Mouse (Mus musculus) testis, adult 10 weeks (tissue): Measurements from ENCODE around the gene Coch. TPM values are rescaled to one million over a fixed set of nuclear protein-coding genes. Genes with fewer than 3 reads are reported as not detected.

ENCODE experiments used
- polyA plus RNA-seq: library from polyadenylated mRNA; stranded (reverse); fragments of 350-450 nt; fragmentation: Illumina TruSeq; extraction: RNeasy Lipid Tissue Mini Kit (QIAGEN cat#74804); gene quantifications from one replicate; pipeline ENCODE4 v1.2.3, GENCODE M21; 2014; ENCODE audit warnings: low read depth, low replicate concordance

Gene Coch
- polyA plus RNA-seq = 0.69 TPM

GRCm38 (mm10) chr12:51593229-51594029, at the start of gene Coch:
Gene Coch, plus strand, starts transcription at chr12:51593341.

Other genes with a start within 250 kb of the Coch start
- 69.9 TPM for gene G2e3, start 245.3 kb upstream of the Coch start, polyA plus RNA-seq
- gene Scfd1, start 215.8 kb upstream of the Coch start, polyA plus RNA-seq = 81.4 TPM
- 35.8 TPM for gene Ap4s1, start 97.7 kb downstream of the Coch start, polyA plus RNA-seq
- gene Strn3, start 98.6 kb downstream of the Coch start, polyA plus RNA-seq = 76.0 TPM
- 41.6 TPM for gene Hectd1, start 236.2 kb downstream of the Coch start, polyA plus RNA-seq